Mouse (Mus musculus) heart, adult 2 months (tissue): ENCODE data around the gene Gm49320. TPM values are rescaled to one million over a fixed set of nuclear protein-coding genes. Genes with fewer than 3 reads are reported as not detected.

Source experiments
- DNase-seq, 2 experiments: peaks; one replicate each; pipeline ENCODE4 v3.0.0; 2021
- H3K27ac ChIP-seq: fragments of 200-600 bp; 2 replicates; pipeline ENCODE4 v1.8.1; 2022
- H3K27me3 ChIP-seq: fragments of 200-500 bp; 2 replicates; pipeline ENCODE4 v1.6.1; 2012; ENCODE audit warnings: mild to moderate bottlenecking, low read length, inconsistent platforms, mixed read lengths; ENCODE audit not compliant: control insufficient read depth, insufficient read depth
- H3K36me3 ChIP-seq: fragments of 200-500 bp; 2 replicates; pipeline ENCODE4 v1.6.1; 2012; ENCODE audit warnings: low read length, inconsistent platforms; ENCODE audit not compliant: control insufficient read depth, insufficient read depth
- H3K4me1 ChIP-seq: fragments of 200-500 bp; 2 replicates; pipeline ENCODE4 v1.6.1; 2011; ENCODE audit warnings: low read length; ENCODE audit not compliant: control insufficient read depth, insufficient read depth
- H3K4me3 ChIP-seq: fragments of 200-600 bp; 2 replicates; pipeline ENCODE4 v1.8.1; 2022
- H3K79me2 ChIP-seq: fragments of 200-500 bp; replicated peaks from 2 replicates; pipeline ENCODE4 v1.6.1; 2012; ENCODE audit warnings: mild to moderate bottlenecking, inconsistent platforms, low read length, moderate library complexity, mixed read lengths; ENCODE audit not compliant: control insufficient read depth, insufficient read depth
- H3K9ac ChIP-seq: fragments of 200-500 bp; 2 replicates; pipeline ENCODE4 v1.6.1; 2012; ENCODE audit warnings: low read depth, mild to moderate bottlenecking, control low read depth, inconsistent platforms, low read length, mixed read lengths
- CTCF ChIP-seq: fragments of 200-600 bp; IDR thresholded peaks from 2 replicates; pipeline ENCODE4 v1.8.1; 2022; ENCODE audit warnings: antibody characterized with exemption, mild to moderate bottlenecking, moderate library complexity
- EP300 ChIP-seq: fragments of 200-500 bp; IDR thresholded peaks from 2 replicates; pipeline ENCODE4 v1.6.1; 2011; ENCODE audit warnings: low read depth, low read length, control low read depth; ENCODE audit not compliant: insufficient read depth
- POLR2A ChIP-seq: fragments of 200-500 bp; IDR thresholded peaks from 2 replicates; pipeline ENCODE4 v1.6.1; 2011; ENCODE audit warnings: mild to moderate bottlenecking, low read depth, low read length, control low read depth; ENCODE audit not compliant: insufficient read depth
- WGBS: fragments of 180-500 bp; shearing (Covaris S2); methylation state at CpG from one replicate; pipeline ENCODE4 v1.1.7; 2018; 5-methylcytosine and 5-hydroxymethylcytosine counted together
- intact Hi-C: fragments of 180-260 bp; cut with DNase I; formaldehyde crosslinking; loops from one replicate; pipeline ENCODE4 v1.15.1; 2025
- polyA plus RNA-seq: library from polyadenylated mRNA; depleted of rRNA; stranded (reverse); fragments of >200 nt; gene quantifications from 2 replicates; pipeline ENCODE4 v1.2.3, GENCODE M21; 2012
- total RNA-seq, 2 experiments: library from RNA; stranded (reverse); gene quantifications; 2 replicates each; pipeline ENCODE4 v1.2.3; 2021

Gene Gm49320
- total and polyA plus RNA-seq, 3 experiments = 0.45 to 2.6 TPM; not detected in 1

DNA sequence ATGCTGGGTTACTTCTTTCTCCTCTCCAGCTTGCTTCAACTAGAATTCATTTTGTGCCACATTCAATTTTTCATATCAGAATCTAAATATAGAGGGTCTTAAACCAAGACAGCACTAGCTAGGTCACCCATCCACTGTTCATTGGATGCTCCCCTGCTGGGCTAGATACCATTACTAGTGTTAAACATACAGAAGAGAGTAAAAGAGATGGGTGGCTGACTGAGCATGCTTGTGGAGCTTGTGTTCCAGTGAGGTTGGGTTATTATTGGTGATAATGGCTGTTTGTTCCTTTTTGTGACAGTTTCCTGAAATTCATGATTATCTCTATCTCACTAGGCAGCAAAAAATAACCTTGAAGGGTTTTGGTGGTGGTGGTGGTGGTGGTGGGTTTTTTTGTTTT, 16.6 kb upstream of the Gm49320 start:
- peaks cover 10% of the 10 kb centered on the region for H3K27me3 ChIP-seq
- H3K9ac ChIP-seq = no peak overlapping the region
- H3K4me3 ChIP-seq = no peak overlapping the region
- H3K27ac ChIP-seq = no peak overlapping the region
- H3K36me3 ChIP-seq = no peaks in the 10 kb centered on the region
- intact Hi-C loops = no loop called here
- H3K79me2 ChIP-seq = no peaks in the 10 kb centered on the region
- no peaks in the 10 kb centered on the region for H3K4me1 ChIP-seq
- no peak for TF ChIP-seq POLR2A
- no peak for TF ChIP-seq CTCF
- no peak for TF ChIP-seq EP300
- DNase-seq = no peak

DNA sequence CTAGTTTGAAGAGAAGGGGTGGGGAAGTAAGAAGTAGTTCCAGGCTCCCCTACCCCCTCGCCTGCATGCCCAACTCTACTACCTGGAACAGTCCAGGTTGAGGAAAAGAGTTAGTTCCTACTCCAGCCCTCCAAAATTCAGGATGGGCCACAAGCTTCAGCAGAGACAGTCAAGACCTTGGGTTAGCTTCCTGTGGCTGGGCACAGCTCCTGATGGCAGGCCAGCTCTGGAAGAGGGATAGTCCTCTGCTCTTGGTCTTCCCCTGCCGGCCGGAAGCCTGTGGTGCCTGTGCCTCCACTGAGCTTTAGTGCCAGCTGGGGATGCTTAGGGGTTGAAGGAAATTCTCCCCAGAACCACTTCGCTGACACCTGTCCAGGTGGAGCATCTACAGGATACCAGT, 12.3 kb upstream of the Gm49320 start:
- Histone ChIP-seq H3K27me3 (peaks cover 1% of the 10 kb centered on the region; the same call in 1 of the 2 replicates), H3K27ac (no peak overlapping the region), H3K4me3 (no peak overlapping the region), H3K4me1 (no peaks in the 10 kb centered on the region), H3K36me3 (no peaks in the 10 kb centered on the region), H3K9ac (no peak overlapping the region), H3K79me2 (no peaks in the 10 kb centered on the region)
- WGBS = 32% methylated on average over 4 of the region's 4 CpGs
- intact Hi-C loops = no loop called here
- DNase-seq = no peak
- TF ChIP-seq POLR2A (no peak), CTCF (no peak), EP300 (no peak)

DNA sequence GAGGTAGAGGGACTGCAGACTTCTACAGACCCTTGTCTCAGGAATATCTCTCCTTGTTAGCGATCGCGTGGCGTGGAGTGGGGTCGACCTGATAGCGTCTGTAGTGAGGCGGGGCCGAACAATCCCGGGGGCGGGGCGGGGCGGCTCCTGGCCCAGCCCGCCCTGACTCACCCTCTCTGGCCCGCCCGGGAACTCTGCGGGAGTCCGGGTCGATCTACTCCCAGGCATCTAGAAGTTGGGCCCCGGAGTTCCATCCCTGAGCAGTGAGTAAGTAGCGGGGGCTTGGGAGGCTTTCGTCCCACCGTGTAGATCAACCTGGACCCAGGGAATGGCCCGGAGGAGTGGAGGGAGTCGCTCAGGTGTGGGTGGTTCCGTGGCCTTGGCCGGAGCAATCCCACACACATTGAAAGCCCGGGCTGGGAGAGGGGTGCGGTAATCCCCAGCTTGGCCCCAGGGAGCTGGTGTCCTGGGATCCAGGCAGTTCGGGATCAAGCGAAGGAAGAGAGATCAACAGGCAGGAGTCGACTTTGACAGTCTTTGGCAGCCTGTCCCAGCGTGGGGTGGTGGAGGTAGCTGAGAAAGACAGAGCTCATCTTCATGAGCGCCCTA, 11.8 kb upstream of the Gm49320 start, which contains the start of gene Lrrc8e:
Gene Lrrc8e (plus strand): TSS at position 89 of the 609 bp plus-strand sequence.
- 9% methylated on average over 33 of the region's 33 CpGs for WGBS
- H3K4me1 ChIP-seq = no peaks in the 10 kb centered on the region
- TF ChIP-seq EP300 (no peak), CTCF (no peak), POLR2A (no peak)
- no peaks in the 10 kb centered on the region for H3K36me3 ChIP-seq
- peaks cover 1% of the 10 kb centered on the region; the same call in 1 of the 2 replicates for H3K27me3 ChIP-seq
- H3K9ac ChIP-seq = no peak within 1 kb of the TSS
- DNase-seq = no peak
- H3K27ac ChIP-seq = no peak within 1 kb of the TSS
- no peak within 1 kb of the TSS for H3K4me3 ChIP-seq
- H3K79me2 ChIP-seq = no peaks in the 10 kb centered on the region
- intact Hi-C loops = no loop called here

DNA sequence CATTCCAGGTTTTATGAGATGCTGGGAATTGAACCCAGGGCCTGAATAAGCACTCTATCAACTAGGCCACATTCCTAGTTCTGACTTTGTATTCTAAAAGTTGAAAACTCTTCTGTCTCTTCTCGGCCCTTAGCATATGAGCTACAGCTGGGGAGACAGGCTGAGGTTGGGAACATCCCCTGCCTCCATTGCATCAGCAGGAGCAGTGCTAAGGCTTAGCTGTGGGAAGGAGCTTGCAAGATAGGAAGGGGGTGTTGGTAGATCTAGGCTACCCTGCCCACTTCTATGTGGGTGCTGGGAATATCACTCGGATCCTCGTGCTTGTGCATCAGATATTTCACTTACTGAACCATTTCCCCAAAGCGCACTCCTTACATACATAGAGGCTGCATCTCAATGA, 10.7 kb upstream of the Gm49320 start:
- peaks cover 1% of the 10 kb centered on the region; the same call in 1 of the 2 replicates for H3K27me3 ChIP-seq
- H3K4me3 ChIP-seq = no peak overlapping the region
- WGBS = 83% methylated on average over 4 of the region's 4 CpGs
- DNase-seq = no peak
- H3K79me2 ChIP-seq = no peaks in the 10 kb centered on the region
- no peaks in the 10 kb centered on the region for H3K4me1 ChIP-seq
- TF ChIP-seq POLR2A (no peak), CTCF (no peak), EP300 (no peak)
- H3K27ac ChIP-seq = no peak overlapping the region
- no peaks in the 10 kb centered on the region for H3K36me3 ChIP-seq
- intact Hi-C loops = no loop called here
- no peak overlapping the region for H3K9ac ChIP-seq

DNA sequence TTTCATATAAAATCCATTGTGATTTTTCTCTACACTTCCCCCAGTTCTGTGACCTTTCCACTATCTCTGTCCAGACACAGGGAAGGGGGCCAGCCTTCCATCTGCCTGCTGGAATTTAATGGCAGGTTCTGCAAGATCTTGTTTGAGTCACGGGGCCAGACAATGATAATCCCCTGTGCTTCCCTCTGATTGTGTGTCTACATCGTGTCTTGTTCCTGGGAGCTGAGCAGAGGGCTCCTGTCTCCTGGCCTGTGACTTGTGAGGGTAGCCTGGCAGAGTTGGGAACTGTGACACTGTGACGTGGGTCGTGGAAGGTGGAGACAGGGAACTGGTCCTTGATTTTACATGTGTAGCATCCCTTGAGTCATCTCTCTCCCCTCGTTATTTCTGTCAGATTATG, 8.9 kb upstream of the Gm49320 start:
- Histone ChIP-seq H3K4me1 (no peaks in the 10 kb centered on the region), H3K27me3 (peaks cover 1% of the 10 kb centered on the region; the same call in 1 of the 2 replicates), H3K79me2 (no peaks in the 10 kb centered on the region), H3K36me3 (no peaks in the 10 kb centered on the region), H3K4me3 (no peak overlapping the region), H3K27ac (no peak overlapping the region), H3K9ac (no peak overlapping the region)
- TF ChIP-seq EP300 (no peak), POLR2A (no peak), CTCF (no peak)
- WGBS = 59% methylated on average over 5 of the region's 5 CpGs
- intact Hi-C loops = no loop called here
- DNase-seq = no peak

DNA sequence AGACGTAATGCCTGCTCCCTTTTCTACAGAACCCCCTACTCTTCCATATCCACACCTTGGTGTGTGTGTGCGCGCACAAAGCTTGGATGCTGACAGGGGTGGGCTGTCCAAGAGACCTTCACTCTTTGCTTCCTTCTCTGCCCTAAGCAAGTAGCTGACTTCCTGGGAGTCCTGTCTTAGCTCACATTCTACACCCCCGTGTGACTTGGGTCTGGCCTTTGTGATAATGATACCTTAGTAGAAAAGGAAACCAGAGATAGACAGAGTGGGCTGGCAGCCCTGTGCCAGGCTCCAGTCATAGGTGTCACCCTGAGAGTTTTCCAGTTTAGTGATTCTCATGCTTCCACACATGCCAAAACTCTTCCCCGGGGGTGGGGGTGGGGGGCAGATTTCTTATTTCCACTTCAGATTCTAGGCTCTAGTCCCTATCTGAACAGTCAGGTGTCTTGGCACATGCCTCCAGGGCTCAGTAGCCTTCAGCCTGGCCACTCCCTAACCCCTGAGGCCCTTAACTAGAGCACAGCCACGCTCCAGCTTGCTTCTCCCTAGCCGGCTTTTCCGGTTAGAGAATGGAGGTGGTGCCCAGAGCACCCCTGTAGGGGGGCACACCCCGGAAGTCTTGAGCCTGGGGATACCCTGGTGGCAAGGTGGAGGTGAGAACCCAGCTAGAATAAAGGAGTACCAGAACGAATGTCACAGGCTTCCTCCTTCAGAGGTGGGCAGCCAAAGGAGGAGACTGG, 7.9 kb upstream of the Gm49320 start:
- no peak for DNase-seq
- intact Hi-C loops = no loop called here
- H3K4me3 ChIP-seq = no peak overlapping the region
- H3K27ac ChIP-seq = no peak overlapping the region
- 52% methylated on average over 10 of the region's 10 CpGs for WGBS
- no peak for TF ChIP-seq CTCF
- no peak for TF ChIP-seq EP300
- TF ChIP-seq POLR2A = no peak
- H3K9ac ChIP-seq = no peak overlapping the region
- H3K36me3 ChIP-seq = no peaks in the 10 kb centered on the region
- no peaks in the 10 kb centered on the region for H3K4me1 ChIP-seq
- peaks cover 1% of the 10 kb centered on the region; the same call in 1 of the 2 replicates for H3K27me3 ChIP-seq
- no peaks in the 10 kb centered on the region for H3K79me2 ChIP-seq
